Mouse (Mus musculus) heart, adult 8-10 months (tissue): ENCODE data around the gene Drg1. TPM values are rescaled to one million over a fixed set of nuclear protein-coding genes. Genes with fewer than 3 reads are reported as not detected.
"Not testable (repeated sequence)": the region's sequence is repeated elsewhere in the genome, so short reads cannot be mapped to it uniquely, and the experiment has no call there.

Experiments used
- DNase-seq: peaks from one replicate; pipeline ENCODE4 v3.0.0; 2022; ENCODE audit warnings: low spot score
- total RNA-seq, 4 experiments: library from RNA; stranded (reverse); gene quantifications; 2 replicates each; pipeline ENCODE4 v1.2.4; 2022

The Drg1 gene
- total RNA-seq, 4 experiments from 2014 or later, result 53.6 to 60.6 (median 58.8) TPM

DNA sequence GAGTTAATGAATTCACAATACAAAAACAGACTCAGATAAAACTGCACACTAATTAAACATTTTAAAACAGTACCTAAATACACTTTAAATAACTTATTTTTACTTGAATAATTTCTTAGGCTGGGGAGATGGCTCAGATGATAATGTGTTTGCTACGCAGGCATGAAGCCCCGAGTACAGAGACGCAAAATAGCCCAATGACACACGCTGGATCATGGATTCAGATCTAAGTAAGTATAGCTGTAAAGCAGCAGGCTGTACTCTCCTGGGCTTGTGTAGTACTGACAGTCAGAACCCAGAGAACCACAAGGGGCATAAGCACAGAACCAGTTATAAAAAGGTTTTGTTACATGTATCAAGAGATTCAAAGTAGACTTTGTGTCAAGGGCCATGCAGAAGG lies 99.1 kb downstream of the Drg1 start:
- not testable (repeated sequence) for DNase-seq

DNA sequence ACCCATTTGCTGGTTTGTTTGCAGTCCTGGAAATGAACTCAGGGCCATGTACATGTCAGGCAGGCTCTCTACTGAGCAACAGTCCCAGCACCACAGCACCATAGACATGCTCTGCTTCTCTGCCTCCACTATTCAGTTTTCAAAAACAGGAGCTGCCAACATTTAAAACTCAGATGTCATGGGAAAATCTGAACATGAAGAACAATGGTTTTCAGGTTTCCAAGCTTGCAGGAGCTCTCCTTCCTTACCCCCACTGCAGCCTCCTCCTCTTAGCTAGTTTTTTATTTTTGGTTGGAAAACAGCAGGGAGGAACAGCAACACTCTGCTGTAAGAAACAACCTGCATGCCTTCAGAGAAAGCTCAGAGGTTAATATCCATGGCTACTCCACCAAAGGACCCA lies 99.9 kb downstream of the Drg1 start:
- peak; percentile 71 for DNase-seq

DNA sequence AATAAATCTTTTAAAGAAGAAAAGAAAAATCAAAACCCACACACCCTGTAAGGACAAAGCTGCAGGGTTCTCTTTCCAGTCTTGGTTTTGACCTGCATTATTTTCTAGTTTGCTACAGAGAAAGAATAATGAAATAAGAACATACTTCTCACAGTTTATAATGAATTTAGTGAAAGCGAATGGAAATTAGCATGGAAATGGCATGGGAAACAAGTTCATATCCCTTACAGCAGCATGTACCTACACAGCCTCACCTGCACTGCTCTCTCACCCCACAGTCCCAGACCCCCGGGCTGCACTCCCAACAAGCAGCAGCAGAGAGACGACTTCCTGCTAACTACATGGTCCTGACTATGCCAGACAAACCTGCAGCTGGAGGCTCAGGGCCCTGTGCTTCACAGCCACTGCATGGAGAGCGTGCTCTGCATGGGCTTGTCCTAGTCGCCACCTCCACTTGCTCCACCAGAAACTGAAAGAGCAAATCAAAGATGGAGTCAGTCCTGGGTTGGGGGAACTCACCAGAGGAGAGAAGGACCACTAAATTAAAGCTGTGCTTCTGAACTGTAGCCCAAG lies 100.9 kb downstream of the Drg1 start:
- DNase-seq, result not testable (repeated sequence)

DNA sequence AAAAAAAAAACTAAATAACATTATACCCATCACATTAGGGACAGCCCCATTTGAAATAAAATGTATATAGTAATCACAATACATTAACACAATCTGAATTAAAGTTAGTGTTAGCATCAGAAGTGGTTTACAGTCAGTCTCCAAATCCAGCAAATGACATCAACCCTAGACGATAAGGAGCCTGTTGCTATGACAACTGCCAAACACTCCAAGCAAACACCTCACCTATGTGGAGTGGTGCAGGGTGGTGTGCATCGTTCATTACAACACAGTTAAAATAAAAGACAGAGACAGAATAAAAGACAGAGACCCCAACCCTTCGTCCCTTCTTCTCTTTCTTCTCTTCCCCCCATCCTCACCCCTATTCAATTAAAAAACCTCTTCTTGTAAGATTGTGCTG lies 102.6 kb downstream of the Drg1 start:
- not testable (repeated sequence) for DNase-seq

DNA sequence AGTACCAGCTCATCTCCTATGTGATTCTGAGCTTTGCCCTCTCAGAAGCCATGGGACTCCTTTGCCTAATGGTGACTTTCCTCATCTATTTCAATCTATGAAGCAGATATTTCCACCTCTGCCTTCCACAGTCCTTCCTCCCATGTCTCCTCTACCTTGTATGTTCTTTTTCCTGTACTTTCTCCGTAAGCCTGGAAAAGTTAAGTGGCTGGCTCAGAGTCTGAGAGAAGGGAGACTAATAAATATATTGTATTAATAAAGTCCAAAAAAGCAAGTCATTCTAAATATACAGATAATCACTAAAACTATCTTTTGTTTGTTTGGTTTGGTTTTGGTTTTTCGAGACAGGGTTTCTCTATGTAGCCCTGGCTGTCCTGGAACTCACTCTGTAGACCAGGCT lies 103.1 kb downstream of the Drg1 start:
- peak; percentile 77 for DNase-seq

DNA sequence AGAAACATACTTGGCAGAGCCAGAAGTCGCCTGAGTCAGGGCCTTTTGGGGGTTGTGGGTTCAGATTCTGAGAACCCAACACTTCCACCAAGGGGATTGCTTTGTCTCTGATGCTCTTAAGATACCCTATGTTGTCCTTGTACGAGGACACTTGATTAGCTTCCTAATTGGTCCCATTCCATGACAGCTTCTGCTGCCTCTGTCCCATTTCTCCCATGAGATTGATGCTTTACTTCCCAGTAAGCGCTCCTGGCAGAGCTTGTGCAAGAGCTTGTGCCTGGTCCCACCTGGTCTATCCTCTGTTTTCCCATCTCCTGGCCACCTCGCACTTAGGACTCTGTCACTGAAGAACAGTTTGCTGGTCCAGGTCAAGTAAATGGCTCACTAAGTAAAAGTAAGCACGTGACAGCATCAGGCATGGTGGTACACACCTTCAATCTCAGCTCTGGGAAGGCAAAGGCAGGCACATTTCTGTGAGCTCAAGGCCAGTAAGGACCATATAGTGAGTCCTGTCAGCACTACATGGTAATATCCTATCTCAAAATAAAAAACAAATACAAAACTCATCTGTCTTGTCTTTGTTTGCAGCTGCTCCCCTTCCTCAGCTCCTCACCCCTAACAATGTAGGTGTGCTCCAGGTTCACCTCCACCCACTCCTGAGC lies 103.8 kb downstream of the Drg1 start:
- DNase-seq, result peak; percentile 79

DNA sequence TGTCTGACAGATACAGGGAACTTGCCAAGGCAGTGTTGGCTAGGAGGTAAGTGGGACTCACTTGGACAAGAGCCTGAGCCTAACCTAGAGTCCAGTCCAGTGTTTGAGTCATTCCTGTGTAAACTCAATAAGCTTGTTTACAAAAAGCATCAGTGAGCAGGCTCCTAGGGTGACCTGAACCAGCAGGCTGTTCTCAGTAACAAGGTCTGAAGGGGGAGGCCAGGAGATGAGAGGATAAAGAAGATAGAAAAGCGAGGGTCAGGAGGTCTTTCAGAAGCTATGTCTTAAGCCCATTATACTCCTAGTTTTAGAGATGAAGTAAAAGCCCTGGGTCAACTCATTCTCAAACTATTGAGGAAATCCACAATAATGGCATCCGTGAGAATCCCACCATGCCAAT lies 104.8 kb downstream of the Drg1 start:
- DNase-seq, result peak; percentile 74

DNA sequence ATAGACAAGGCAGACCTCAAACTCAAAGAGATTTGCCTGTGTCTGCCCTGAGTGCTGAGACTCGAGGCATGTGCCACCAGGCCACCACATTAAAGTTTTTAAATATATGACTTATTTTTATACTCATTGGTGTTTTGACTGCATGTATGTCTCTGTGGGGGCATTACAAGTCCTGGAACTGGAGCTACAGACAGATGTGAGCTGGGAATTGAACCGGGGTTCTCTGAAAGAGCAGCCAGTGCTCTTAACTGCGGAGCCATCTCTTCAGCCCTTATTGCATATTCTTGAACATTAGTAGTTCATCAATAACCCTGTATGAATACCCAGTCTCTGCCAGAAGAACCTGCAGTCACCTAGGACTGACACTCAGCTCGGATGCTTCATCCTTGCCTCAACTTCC lies 107.4 kb downstream of the Drg1 start:
- DNase-seq, result not testable (repeated sequence)

DNA sequence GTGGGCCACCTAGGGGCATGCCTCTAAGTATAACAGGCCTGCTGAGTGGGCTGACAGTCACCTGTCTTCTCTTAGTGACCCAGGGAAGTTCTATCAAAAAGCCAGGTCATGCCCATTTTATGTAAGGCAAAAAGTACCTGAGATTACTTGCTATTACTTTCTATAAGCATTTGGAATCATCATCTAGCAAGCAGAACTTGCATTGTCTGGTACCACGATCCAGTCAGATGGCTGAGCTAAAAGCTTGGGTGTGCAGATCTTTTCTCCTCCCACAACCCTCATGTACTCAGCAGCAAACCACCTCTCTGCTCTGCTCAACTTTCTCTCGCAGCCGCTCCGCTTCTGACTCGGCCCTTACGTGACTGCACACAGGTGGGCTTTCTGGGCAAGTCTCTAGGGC lies 108.2 kb downstream of the Drg1 start:
- not testable (repeated sequence) for DNase-seq

DNA sequence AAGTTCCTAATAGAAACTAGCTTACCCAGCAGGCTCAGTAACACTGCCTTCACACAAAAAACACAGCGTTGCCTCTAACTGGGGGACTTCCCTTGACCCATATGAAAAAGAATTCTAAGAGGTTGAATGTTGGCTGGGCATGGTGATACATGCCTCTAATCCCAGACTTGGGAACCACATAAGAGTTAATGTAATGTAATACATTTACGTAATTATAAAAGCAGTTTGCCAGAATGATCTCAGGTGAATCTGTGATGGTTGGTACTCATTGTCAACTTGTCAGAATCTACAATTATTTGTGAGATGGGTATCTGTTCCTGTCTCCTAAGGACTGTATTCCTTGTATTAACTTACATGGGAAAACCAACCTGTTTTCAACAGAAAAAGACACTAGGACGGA lies 109.2 kb downstream of the Drg1 start:
- not testable (repeated sequence) for DNase-seq

DNA sequence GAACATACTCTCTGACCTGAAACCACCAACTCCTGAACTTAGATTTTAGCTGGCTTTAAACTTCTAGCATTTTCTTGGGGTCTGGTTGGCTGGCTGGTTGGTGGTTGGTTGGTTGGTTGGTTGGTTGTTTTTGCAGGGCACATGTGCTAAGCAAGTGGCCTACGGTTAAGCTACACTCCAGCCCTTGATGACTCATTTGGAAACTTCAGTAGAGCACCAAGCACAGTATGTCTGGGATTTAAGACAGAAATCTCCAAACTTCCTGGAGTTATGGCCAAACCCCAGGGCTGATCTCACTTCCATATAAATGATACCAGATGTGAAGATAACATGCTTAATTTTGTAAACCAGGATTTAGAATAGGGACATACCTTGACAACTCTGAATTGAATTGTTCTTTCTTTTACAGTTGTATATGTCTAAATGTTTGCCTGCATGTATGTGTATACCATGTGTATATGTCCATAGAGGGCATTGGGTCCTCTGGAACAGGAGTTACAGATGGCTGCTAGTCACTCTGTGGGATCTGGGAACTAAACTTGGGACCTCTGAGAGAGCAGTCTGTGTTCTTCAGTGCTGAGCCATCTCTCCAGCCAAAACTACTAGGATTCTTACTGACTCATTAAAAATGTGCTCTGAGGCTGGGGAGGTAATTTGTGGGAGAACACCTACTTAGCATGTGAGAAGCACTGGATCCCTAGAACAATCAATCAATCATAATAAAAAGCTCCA lies 112.4 kb downstream of the Drg1 start:
- peak; percentile 82 for DNase-seq

DNA sequence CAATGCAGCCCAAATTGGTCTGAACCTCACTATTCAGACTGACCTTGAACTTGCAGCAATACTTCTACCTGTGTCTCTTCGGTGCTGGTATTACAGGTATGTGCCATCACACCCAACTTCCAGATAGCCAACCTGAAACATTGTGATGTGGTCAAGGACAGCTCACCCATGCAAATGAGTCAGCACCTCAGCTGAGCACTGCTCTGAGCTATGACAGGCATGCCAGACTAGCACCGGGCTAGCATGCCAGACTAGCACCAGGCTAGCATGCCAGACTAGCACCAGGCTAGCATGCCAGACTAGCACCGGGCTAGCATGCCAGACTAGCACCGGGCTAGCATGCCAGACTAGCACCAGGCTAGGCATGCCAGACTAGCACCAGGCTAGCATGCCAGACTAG lies 114.9 kb downstream of the Drg1 start:
- not testable (repeated sequence) for DNase-seq

DNA sequence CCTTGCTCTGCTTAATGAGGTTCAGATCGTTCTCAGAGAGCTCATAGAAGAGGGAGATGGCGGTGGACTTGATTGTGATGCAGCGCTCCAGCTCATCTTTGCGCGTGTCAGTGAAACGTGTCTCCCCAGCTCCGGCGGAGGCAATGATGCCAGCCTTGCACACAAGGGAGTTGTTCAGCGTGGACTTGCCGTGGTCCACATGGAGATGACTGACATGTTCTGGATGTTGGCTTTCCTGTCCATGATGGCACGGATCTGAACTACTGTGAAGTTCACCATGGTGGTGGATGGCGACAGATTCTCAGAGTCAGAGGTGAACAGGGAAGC lies 115.6 kb downstream of the Drg1 start:
- not testable (repeated sequence) for DNase-seq

DNA sequence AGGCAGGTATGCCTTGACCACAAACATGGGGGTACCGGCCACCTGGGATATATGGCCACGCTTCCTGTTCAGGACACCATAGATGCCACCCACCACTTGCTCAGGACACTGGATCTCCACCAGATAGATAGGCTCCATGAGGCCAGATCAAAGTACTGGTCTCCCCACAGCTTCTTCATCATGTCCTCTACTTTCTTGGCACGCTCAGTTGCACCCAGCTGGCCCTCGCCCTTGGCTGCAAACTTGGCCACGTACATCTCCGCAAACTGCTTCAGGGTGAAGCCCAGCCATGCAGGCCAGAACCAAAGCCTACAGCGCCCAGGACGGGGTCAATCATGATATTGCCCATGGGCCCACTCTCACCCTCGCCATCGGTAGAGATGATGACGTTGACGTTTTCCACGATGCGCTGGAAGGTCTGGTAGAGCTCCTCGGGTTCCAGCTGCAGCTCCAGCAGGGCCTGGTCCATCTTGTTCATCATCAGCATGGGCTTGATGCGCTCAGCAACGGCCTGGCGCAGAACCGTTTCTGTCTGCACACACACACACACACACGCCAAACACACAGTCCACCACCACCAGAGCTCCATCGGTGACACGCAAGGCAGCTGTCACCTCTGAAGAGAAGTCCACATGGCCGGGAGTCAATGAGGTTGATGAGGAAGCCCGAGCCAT lies 116.1 kb downstream of the Drg1 start:
- not testable (repeated sequence) for DNase-seq

DNA sequence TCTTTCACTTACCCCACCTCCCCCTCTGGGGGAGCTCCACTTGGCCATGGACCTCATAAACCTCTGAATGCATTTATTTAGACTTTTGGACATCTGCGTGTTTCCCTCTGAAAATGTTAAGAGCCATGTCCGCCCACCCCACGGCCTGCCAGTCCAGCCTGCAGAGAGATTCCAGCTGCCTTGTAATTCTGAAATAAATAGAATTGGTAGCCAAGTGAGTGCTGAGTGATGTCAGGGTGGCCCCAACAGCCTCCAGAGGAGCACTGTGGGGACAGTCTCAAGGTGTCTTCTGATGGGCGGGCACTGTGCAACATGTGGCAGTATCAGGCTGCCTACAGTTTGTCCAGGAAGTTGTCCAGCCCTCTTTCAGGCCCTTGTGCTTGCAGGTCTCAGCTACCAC lies 116.7 kb downstream of the Drg1 start:
- DNase-seq, result not testable (repeated sequence)

DNA sequence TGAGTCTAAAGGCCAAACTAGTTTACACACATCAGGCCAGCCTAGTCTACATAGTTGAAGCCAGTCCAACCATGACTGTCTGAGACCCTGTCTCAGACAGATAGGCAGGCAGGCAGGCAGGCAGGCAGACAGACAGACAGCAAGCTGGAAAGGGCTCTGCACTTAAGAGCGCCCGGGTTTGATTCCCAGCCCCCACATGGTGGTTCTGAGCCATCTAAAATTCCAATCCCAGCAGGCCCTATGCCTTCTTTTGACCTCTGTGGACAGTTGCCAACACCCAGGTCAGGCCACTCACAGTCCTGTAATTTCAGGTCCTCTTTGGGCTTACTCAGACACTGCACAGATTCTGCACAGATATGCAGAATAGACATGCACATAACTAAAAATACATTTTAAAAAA lies 119.4 kb downstream of the Drg1 start:
- DNase-seq, result not testable (repeated sequence)

DNA sequence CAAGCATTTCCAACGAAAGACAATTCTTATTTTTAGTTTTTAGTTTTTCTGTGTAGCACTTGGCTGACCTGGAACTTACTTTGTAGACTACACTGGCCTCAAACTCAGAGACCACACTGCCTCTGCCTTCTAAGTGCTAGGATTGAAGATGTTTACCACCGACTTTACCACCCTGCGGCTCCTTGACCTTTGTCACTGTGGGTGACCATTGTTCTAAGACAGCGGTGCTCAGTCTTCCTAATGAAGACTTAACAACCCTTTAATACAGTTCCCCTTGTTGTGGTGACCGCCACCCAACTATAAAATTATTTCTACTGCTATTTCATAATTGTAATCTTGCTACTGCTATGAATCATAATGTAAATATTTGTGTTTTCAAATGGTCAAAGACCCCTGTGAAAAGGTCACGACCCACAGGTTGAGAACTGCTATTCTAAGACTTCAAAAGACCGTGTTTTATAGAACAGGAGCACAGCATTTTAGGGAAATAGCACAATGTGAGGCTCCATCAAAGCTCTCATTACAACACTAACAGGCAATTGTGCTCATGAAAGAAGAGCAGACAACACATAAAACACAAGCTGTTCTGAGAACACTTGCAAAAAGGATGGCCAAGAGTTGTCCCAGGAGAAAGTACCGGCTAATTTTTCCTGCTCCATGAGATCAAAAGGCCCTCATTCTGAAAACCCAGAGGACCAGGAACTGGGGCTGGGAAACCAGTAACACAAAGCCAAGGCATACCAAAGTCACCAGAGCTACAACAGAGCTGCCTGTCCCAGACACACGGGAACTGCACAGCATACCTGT lies 120.7 kb downstream of the Drg1 start:
- DNase-seq, result not testable (repeated sequence)

DNA sequence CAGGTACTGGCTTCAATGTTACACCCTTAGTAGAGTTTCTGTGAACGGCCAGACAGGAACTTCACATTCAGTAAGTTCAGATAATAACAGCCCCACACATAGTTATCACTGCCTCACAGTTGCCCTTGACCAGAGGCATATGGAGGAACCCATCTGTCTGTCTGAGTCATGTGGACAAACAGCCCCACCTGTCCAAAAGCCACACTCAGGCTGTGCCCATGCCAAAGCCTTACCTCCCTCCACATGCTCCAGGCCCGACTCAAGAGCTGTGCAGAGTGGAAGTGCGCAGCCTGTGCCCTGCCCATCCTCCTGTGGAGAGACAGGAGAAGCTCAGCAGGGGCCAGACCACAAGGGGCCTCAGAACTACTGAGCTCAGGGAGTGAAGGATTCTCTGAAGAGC lies 122.2 kb downstream of the Drg1 start:
- DNase-seq, result not testable (repeated sequence)

DNA sequence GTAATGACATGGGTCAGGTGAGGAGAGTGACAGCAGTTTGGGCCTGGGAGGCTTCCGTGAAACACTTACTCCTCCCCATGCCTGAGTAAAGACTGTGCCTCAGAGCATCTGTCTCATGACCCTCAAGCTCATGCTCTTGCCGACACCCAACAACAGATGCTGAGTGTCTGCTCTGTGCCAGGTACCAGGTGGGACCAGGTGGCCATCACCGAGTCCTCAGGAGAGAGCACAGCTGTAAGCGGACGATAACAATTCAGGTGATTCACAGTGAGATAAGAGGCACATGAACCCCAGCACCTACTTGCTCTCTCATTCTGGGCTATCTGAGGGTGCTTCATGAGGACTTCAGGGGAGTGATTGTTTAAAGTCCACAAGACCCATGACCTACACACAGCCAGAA lies 123.8 kb downstream of the Drg1 start:
- peak; percentile 86 for DNase-seq

DNA sequence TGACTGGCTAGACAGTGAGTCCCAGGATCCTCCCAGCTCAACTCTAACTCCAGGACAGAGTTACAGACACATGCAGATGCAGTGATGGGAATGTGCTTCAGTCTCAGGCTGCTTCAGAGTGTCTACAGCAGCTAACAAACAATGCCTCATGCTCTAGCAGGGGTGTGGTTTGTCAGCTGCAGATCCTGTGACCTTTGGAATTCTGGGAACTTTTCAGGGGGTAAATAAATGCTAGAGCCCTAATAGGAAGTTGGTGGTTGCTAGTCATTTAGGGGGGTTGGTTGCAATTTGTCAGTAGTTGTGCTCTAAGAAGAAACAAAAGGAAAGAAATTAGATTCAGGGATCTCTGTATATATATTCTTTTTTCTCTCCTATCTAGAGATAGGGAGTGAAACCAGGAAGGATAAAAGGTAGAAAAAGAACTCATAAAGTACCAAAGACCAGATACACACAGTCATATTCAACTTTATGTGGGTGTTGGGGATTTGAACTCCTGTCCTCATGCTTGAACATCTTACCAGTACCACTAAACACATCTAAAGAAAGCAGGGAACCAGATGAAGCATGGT lies 125.2 kb downstream of the Drg1 start:
- DNase-seq, result peak; percentile 69

DNA sequence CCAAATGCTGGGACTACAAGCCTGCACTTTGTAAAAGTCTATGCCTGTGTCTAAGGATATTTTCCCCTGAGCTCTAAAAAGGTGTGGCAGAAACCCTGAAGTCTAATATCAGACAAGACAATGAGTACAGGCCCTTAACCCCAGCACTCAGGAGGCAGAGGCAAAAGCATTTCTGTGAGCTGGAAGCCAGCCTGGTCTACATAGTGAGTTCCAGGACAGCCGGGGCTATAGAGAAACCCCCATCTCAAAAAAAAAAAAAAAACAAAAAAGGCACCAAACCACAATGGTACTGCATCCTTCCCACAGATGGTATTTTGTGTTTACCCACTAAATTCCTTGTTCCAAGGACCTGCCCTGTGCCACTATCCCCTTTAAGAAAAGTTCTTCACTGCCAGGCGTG lies 127.9 kb downstream of the Drg1 start:
- DNase-seq, result not testable (repeated sequence)
